Mouse (Mus musculus) limb, embryonic 12.5 days (tissue): ENCODE measurements at regions not wholly inside any gene's neighbourhood (a gene's known extent, or its start where the extent isn't known, plus 50 kb on each side); places are given as distances from the start of the nearest gene placed in this dataset.

Source experiments
- ATAC-seq: fragments of 200-750 bp; cut with Nextera tagmentation; 2 replicates; pipeline ENCODE4 v1.8.0; 2017; ENCODE audit warnings: low read depth, moderate TSS enrichment; ENCODE audit not compliant: insufficient number of reproducible peaks, insufficient read depth, low FRiP score, low TSS enrichment
- H3K27ac ChIP-seq: fragments of 300-500 bp; sonication (generic); 2 replicates; pipeline ENCODE4 v1.5.1; 2016; ENCODE audit warnings: mild to moderate bottlenecking, moderate library complexity
- H3K27me3 ChIP-seq: fragments of 300-500 bp; sonication (generic); 2 replicates; pipeline ENCODE4 v1.6.1; 2016; ENCODE audit warnings: mild to moderate bottlenecking, moderate library complexity
- H3K36me3 ChIP-seq: fragments of 300-500 bp; sonication (generic); 2 replicates; pipeline ENCODE4 v1.6.1; 2016; ENCODE audit warnings: mild to moderate bottlenecking, moderate library complexity
- H3K4me1 ChIP-seq: fragments of 300-500 bp; sonication (generic); replicated peaks from 2 replicates; pipeline ENCODE4 v1.6.1; 2016
- H3K4me2 ChIP-seq: fragments of 300-500 bp; sonication (generic); 2 replicates; pipeline ENCODE4 v1.6.1; 2016; ENCODE audit warnings: mild to moderate bottlenecking, moderate library complexity
- H3K4me3 ChIP-seq: fragments of 300-500 bp; sonication (generic); replicated peaks from 2 replicates; pipeline ENCODE4 v1.5.1; 2016; ENCODE audit warnings: mild to moderate bottlenecking
- H3K9ac ChIP-seq: fragments of 300-500 bp; sonication (generic); replicated peaks from 2 replicates; pipeline ENCODE4 v1.6.1; 2016; ENCODE audit warnings: mild to moderate bottlenecking, moderate library complexity
- H3K9me3 ChIP-seq: fragments of 300-500 bp; sonication (generic); 2 replicates; pipeline ENCODE4 v1.6.1; 2016; ENCODE audit warnings: mild to moderate bottlenecking, moderate library complexity
- WGBS: fragments of 180-500 bp; shearing (Covaris S2); methylation state at CpG from one replicate; pipeline ENCODE4 v1.1.7; 2016; 5-methylcytosine and 5-hydroxymethylcytosine counted together

GRCm38 (mm10) chr3:148336091-148336511 is 654.3 kb downstream of the Adgrl2 start:
- no peak overlapping the region for H3K9ac ChIP-seq
- peak overlapping the region; percentile 18; the same call in 1 of the 2 replicates for H3K27ac ChIP-seq
- no peak for ATAC-seq

GRCm38 (mm10) chr3:148335654-148336053 is 654.7 kb downstream of the Adgrl2 start:
- 58% methylated on average over 7 of the region's 7 CpGs for WGBS
- Histone ChIP-seq H3K27ac (no peak overlapping the region), H3K27me3 (peaks cover 4% of the 10 kb centered on the region; the same call in 1 of the 2 replicates), H3K4me3 (no peak overlapping the region), H3K9me3 (no peaks in the 10 kb centered on the region), H3K9ac (no peak overlapping the region), H3K4me2 (peak overlapping the region; percentile 50), H3K4me1 (peaks cover 20% of the 10 kb centered on the region), H3K36me3 (no peaks in the 10 kb centered on the region)
- no peak for ATAC-seq

More at GRCm38 (mm10) chr3:148336091-148336511, 654.3 kb downstream of the Adgrl2 start:
- no peaks in the 10 kb centered on the region for H3K36me3 ChIP-seq
- peaks cover 4% of the 10 kb centered on the region; the same call in 1 of the 2 replicates for H3K27me3 ChIP-seq
- H3K4me3 ChIP-seq = 0 out of 2 replicates have a peak overlapping the region, but pooled peaks have one; percentile 13
- whole genome bisulfite sequencing = 8% methylated on average over 15 of the region's 15 CpGs
- H3K4me2 ChIP-seq = peak overlapping the region; percentile 50
- peaks cover 20% of the 10 kb centered on the region for H3K4me1 ChIP-seq
- H3K9me3 ChIP-seq = no peaks in the 10 kb centered on the region

- H3K9me3 ChIP-seq = no peaks in the 10 kb centered on the region
- 88% methylated on average over 2 of the region's 2 CpGs for WGBS
- no peak overlapping the region for H3K4me3 ChIP-seq
- H3K4me2 ChIP-seq = no peak overlapping the region
- no peaks in the 10 kb centered on the region for H3K27me3 ChIP-seq
- no peaks in the 10 kb centered on the region for H3K36me3 ChIP-seq
- ATAC-seq = no peak
- H3K9ac ChIP-seq = no peak overlapping the region
- no peaks in the 10 kb centered on the region for H3K4me1 ChIP-seq
- H3K27ac ChIP-seq = no peak overlapping the region
Observed at GRCm38 (mm10) chr3:148324911-148325621, 665.3 kb downstream of the Adgrl2 start.

GRCm38 (mm10) chr3:148321894-148322293 is 668.5 kb downstream of the Adgrl2 start:
- Histone ChIP-seq H3K36me3 (no peaks in the 10 kb centered on the region), H3K9ac (no peak overlapping the region), H3K27ac (no peak overlapping the region), H3K4me1 (no peaks in the 10 kb centered on the region), H3K27me3 (no peaks in the 10 kb centered on the region), H3K9me3 (no peaks in the 10 kb centered on the region), H3K4me3 (no peak overlapping the region), H3K4me2 (no peak overlapping the region)
- 94% methylated on average over 3 of the region's 3 CpGs for WGBS
- no peak for ATAC-seq

GRCm38 (mm10) chr3:148316198-148316597 is 674.2 kb downstream of the Adgrl2 start:
- Histone ChIP-seq H3K4me2 (no peak overlapping the region), H3K27me3 (no peaks in the 10 kb centered on the region), H3K9ac (no peak overlapping the region), H3K4me1 (no peaks in the 10 kb centered on the region), H3K27ac (no peak overlapping the region), H3K36me3 (no peaks in the 10 kb centered on the region), H3K9me3 (no peaks in the 10 kb centered on the region), H3K4me3 (no peak overlapping the region)
- no peak for ATAC-seq
- WGBS = 92% methylated on average over 3 of the region's 3 CpGs

- Histone ChIP-seq H3K9me3 (no peaks in the 10 kb centered on the region), H3K9ac (no peak overlapping the region), H3K27ac (no peak overlapping the region), H3K4me3 (no peak overlapping the region), H3K36me3 (no peaks in the 10 kb centered on the region), H3K27me3 (no peaks in the 10 kb centered on the region), H3K4me1 (no peaks in the 10 kb centered on the region), H3K4me2 (no peak overlapping the region)
- WGBS = 84% methylated on average over 1 of the region's 1 CpGs
- no peak for ATAC-seq
Observed at GRCm38 (mm10) chr3:148315286-148315685, 675.1 kb downstream of the Adgrl2 start.

GRCm38 (mm10) chr3:148295515-148295914 is 694.8 kb downstream of the Adgrl2 start:
- WGBS = 93% methylated on average over 5 of the region's 5 CpGs
- no peak overlapping the region for H3K9ac ChIP-seq
- H3K9me3 ChIP-seq = no peaks in the 10 kb centered on the region
- no peak overlapping the region for H3K4me3 ChIP-seq
- no peak overlapping the region for H3K4me2 ChIP-seq
- no peak overlapping the region for H3K27ac ChIP-seq
- H3K27me3 ChIP-seq = no peaks in the 10 kb centered on the region
- H3K36me3 ChIP-seq = no peaks in the 10 kb centered on the region
- H3K4me1 ChIP-seq = no peaks in the 10 kb centered on the region
- ATAC-seq = no peak

GRCm38 (mm10) chr3:148278978-148279377 is 711.4 kb downstream of the Adgrl2 start:
- Histone ChIP-seq H3K4me1 (no peaks in the 10 kb centered on the region), H3K9me3 (no peaks in the 10 kb centered on the region), H3K9ac (no peak overlapping the region), H3K4me3 (no peak overlapping the region), H3K27me3 (no peaks in the 10 kb centered on the region), H3K4me2 (no peak overlapping the region), H3K36me3 (no peaks in the 10 kb centered on the region), H3K27ac (no peak overlapping the region)
- ATAC-seq = no peak
- WGBS = 76% methylated on average over 3 of the region's 3 CpGs

- H3K4me3 ChIP-seq = no peak overlapping the region
- H3K27ac ChIP-seq = no peak overlapping the region
- no peak overlapping the region for H3K4me2 ChIP-seq
- H3K4me1 ChIP-seq = no peaks in the 10 kb centered on the region
- no peaks in the 10 kb centered on the region for H3K36me3 ChIP-seq
- no peak overlapping the region for H3K9ac ChIP-seq
- no peaks in the 10 kb centered on the region for H3K9me3 ChIP-seq
- no peaks in the 10 kb centered on the region for H3K27me3 ChIP-seq
- no peak for ATAC-seq
- WGBS = 81% methylated on average over 4 of the region's 4 CpGs
Observed at GRCm38 (mm10) chr3:148272159-148272848, 718.1 kb downstream of the Adgrl2 start.

- Histone ChIP-seq H3K27me3 (no peaks in the 10 kb centered on the region), H3K4me1 (no peaks in the 10 kb centered on the region), H3K36me3 (no peaks in the 10 kb centered on the region), H3K27ac (no peak overlapping the region), H3K4me2 (no peak overlapping the region), H3K9ac (no peak overlapping the region), H3K9me3 (no peaks in the 10 kb centered on the region), H3K4me3 (no peak overlapping the region)
- WGBS = 81% methylated on average over 4 of the region's 4 CpGs
- no peak for ATAC-seq
Observed at GRCm38 (mm10) chr3:148268812-148269211, 721.5 kb downstream of the Adgrl2 start.

GRCm38 (mm10) chr3:148259211-148259610 is 731.1 kb downstream of the Adgrl2 start:
- no peak overlapping the region for H3K4me2 ChIP-seq
- no peaks in the 10 kb centered on the region for H3K9me3 ChIP-seq
- no peak overlapping the region for H3K9ac ChIP-seq
- no peaks in the 10 kb centered on the region for H3K36me3 ChIP-seq
- no peak for ATAC-seq
- no peak overlapping the region for H3K4me3 ChIP-seq
- H3K4me1 ChIP-seq = no peaks in the 10 kb centered on the region
- no peak overlapping the region for H3K27ac ChIP-seq
- WGBS = 91% methylated on average over 1 of the region's 1 CpGs
- no peaks in the 10 kb centered on the region for H3K27me3 ChIP-seq
